Mouse (Mus musculus) spleen, adult 2 months (tissue): ENCODE measurements at regions not wholly inside any gene's neighbourhood (a gene's known extent, or its start where the extent isn't known, plus 50 kb on each side); places are given as distances from the start of the nearest gene placed in this dataset.
"Not testable (repeated sequence)": the region's sequence is repeated elsewhere in the genome, so short reads cannot be mapped to it uniquely, and the experiment has no call there.

ENCODE experiments used
- DNase-seq, 2 experiments: peaks; one replicate each; pipeline versions ENCODE4 v3.0.0 to v3.0.0-alpha.2; 2012 to 2021; ENCODE audit warnings: low spot score in 2 of 2, low read depth in 1 of 2
- H3K27ac ChIP-seq: fragments of 200-500 bp; 2 replicates; pipeline ENCODE4 v1.5.1; 2012; ENCODE audit warnings: low read length, inconsistent platforms; ENCODE audit not compliant: insufficient read depth
- H3K27me3 ChIP-seq: fragments of 200-500 bp; 2 replicates; pipeline ENCODE4 v1.6.1; 2012; ENCODE audit warnings: mild to moderate bottlenecking, moderate library complexity, low read length, inconsistent platforms; ENCODE audit not compliant: control insufficient read depth, insufficient read depth
- H3K36me3 ChIP-seq: fragments of 200-500 bp; 2 replicates; pipeline ENCODE4 v1.6.1; 2012; ENCODE audit warnings: mild to moderate bottlenecking, low read length, inconsistent platforms; ENCODE audit not compliant: control insufficient read depth, insufficient read depth
- H3K4me1 ChIP-seq: fragments of 200-500 bp; 2 replicates; pipeline ENCODE4 v1.6.1; 2011; ENCODE audit warnings: inconsistent platforms; ENCODE audit not compliant: control insufficient read depth, insufficient read depth, insufficient read length
- H3K4me3 ChIP-seq: fragments of 200-500 bp; 2 replicates; pipeline ENCODE4 v1.5.1; 2011; ENCODE audit warnings: mild to moderate bottlenecking, inconsistent platforms; ENCODE audit not compliant: insufficient read depth, insufficient read length; ENCODE audit errors: extremely low read depth
- CTCF ChIP-seq: fragments of 200-500 bp; IDR thresholded peaks from 2 replicates; pipeline ENCODE4 v1.5.1; 2011; ENCODE audit warnings: mild to moderate bottlenecking, inconsistent platforms; ENCODE audit not compliant: insufficient read depth, insufficient read length, insufficient replicate concordance; ENCODE audit errors: extremely low read depth
- POLR2A ChIP-seq: fragments of 200-500 bp; IDR thresholded peaks from 2 replicates; pipeline ENCODE4 v1.6.1; 2011; ENCODE audit warnings: low read depth, low read length, inconsistent platforms
- WGBS: fragments of 180-500 bp; shearing (Covaris S2); methylation state at CpG from one replicate; pipeline ENCODE4 v1.1.7; 2018; 5-methylcytosine and 5-hydroxymethylcytosine counted together

DNA sequence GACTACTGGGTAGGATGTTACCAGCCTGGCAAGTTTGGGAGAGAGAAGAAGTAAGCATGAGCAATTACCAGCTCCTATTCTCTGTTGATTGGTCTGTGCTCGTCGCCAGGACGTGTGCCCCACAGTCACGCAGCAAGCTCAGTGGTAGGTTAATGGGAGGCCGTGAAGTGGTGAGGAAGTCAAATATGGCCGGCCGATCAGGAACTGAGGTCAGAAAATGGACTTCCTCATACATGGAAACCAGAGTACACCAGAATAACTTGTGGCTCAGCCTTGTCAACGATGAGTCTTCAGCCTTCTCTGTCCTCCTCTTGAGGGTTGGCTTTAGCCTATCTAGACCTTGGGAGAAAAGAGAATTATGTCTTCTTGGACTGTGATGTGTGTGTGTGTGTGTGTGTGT is 250.3 kb downstream of the Pten start:
- no peak for DNase-seq
- Histone ChIP-seq H3K36me3 (no peaks in the 10 kb centered on the region), H3K27me3 (no peaks in the 10 kb centered on the region), H3K4me3 (no peak overlapping the region), H3K4me1 (no peaks in the 10 kb centered on the region), H3K27ac (no peak overlapping the region)
- WGBS, result 74% methylated on average over 8 of the region's 8 CpGs
- TF ChIP-seq POLR2A, result no peak
- no peak for TF ChIP-seq CTCF

DNA sequence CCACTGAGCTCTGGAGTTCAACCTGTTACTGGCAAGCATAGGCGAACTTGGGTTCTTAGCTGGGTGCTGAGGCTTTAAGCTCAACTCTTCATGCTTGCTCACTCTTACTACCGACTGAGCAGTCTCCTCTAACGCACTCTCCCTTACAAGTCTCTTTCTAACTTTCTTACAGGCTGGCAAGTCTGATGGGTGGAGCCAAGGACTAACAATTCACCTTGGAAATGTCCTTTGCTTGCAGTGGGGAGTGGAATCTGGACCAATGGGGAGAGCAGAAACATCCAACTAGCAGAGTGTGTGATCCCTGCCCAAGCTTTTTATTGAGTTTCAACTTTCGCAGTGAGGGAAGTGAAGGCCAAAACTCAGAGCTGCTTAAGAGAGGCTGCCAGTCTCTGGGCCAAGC is 250.8 kb downstream of the Pten start:
- Histone ChIP-seq H3K4me3 (no peak overlapping the region), H3K36me3 (no peaks in the 10 kb centered on the region), H3K4me1 (no peaks in the 10 kb centered on the region), H3K27ac (no peak overlapping the region), H3K27me3 (no peaks in the 10 kb centered on the region)
- WGBS, result 95% methylated on average over 4 of the region's 4 CpGs
- no peak for DNase-seq
- TF ChIP-seq POLR2A (no peak), CTCF (no peak)

DNA sequence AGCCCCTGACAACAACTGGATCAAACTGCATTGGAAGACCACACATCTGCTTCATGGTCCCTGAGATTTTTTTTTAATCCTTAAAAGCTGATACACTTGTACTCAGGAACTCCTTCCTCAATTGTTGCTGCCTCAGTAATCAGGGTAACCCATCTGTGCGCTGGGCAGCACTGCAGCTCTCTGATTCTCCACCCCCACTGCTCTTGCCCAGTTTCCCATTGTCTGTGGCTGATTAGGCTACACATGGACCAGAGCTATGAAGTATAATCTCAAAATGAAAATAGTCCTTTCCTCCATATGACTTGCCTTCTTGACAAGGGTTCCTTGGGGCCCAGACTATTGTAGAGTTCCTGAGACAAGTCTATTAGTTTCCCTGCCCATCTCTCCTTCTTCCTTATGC is 251.5 kb downstream of the Pten start:
- Histone ChIP-seq H3K4me3 (no peak overlapping the region), H3K27ac (no peak overlapping the region), H3K27me3 (no peaks in the 10 kb centered on the region), H3K36me3 (no peaks in the 10 kb centered on the region), H3K4me1 (no peaks in the 10 kb centered on the region)
- TF ChIP-seq CTCF, result no peak
- 76% methylated on average over 1 of the region's 1 CpGs for WGBS
- DNase-seq, result no peak

DNA sequence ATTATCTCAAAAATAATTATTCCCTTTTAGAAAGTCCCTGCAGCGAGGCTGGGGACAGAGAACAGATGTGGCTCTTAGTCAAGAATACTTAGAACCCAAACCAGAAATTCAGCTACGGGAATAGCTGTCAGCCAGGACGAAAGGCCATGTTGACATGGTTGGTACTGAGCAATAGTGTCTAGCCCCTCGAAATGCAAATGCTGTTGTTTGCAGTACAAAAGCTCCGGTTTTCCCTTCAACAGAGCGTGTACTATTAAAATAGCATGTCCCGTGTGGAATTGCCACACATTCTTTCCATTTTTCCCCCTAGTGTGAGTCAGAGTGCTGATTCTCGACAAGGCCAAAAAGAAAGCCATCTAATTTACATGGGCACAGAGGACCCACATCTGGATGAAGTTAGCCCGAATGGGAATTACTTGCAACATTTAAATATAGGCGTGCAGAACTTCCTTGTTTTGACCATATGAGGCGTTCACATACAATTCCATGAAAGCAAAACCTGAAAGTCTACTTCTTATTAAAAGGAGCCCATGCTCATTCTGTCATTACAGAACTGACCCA is 253.7 kb downstream of the Pten start:
- H3K36me3 ChIP-seq, result no peaks in the 10 kb centered on the region
- WGBS, result 93% methylated on average over 11 of the region's 11 CpGs
- no peak overlapping the region for H3K4me3 ChIP-seq
- DNase-seq, result no peak
- H3K27me3 ChIP-seq, result no peaks in the 10 kb centered on the region
- no peak overlapping the region for H3K27ac ChIP-seq
- TF ChIP-seq CTCF (no peak), POLR2A (no peak)
- H3K4me1 ChIP-seq, result no peaks in the 10 kb centered on the region

DNA sequence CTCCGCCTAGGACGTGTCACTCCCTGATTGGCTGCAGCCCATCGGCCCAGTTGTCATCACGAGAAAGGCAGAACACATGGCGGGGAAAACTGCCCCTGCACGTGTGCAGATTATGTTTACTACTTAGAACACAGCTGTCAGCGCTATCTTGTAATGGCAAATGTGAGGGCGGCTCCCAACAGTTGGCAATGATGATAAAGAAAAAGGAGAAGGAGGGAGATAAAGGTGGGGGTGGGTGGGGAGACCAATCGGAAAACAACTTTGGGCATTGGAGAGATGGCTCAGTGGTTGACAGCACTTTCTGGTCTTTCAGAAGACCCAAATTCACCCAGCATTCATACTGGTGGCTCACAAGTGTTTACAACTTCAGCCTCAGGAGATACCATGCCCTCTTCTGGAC is 257.6 kb downstream of the Pten start:
- H3K27me3 ChIP-seq, H3K4me1 ChIP-seq, H3K27ac ChIP-seq, H3K4me3 ChIP-seq, DNase-seq, H3K36me3 ChIP-seq: not testable (repeated sequence)
- 86% methylated on average over 9 of the region's 9 CpGs for WGBS

DNA sequence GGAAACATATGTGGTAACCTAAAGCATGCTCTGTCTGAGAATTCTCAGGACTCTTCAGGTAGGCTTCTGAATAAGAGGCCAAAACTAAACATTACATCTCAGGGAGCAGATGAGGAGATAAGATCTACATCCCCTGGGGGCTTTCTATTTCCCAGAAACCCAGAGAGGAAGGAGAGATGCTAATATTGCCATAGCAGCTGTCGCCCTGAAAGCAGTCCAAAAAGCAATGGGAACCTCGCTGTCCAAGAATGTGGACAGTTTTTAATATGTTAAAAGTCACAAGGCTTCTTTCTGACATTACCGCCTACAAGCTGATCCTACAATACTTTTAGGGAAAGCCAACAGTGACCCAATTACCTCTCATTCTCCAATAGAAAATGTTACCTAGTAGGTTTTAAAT is 263.9 kb downstream of the Pten start:
- Histone ChIP-seq H3K27ac (no peak overlapping the region), H3K27me3 (no peaks in the 10 kb centered on the region), H3K36me3 (no peaks in the 10 kb centered on the region), H3K4me1 (no peaks in the 10 kb centered on the region), H3K4me3 (no peak overlapping the region)
- no peak for DNase-seq
- TF ChIP-seq CTCF (no peak), POLR2A (no peak)
- 76% methylated on average over 3 of the region's 3 CpGs for WGBS

DNA sequence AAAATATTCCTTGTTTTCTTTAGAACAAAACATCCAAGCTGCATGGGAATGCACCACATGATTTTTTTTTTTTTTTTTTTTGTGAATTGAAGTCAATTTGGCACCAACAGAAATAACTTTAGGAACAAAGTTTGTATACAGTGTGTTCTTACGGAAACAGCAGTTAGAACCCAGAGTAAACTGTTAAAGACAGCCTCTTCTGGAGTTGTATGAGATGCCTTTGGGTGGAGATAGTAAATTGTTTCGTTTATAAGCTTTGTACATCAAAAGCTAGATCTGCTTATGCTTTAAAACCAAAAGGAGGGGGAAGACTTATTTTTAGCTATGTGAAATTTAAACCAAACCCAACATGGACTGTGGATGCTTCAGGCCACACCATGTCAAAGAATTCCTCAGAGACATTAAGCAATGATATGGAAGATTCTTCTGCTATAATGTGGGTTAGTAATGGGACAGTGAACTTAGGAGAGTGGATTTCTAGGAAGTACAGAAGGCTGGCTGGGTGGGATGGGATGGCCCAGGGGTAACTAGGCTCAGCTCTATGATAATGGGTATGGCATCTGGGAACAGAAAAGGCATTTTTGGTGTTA is 265.6 kb downstream of the Pten start:
- Histone ChIP-seq H3K27me3 (no peaks in the 10 kb centered on the region), H3K27ac (no peak overlapping the region), H3K4me3 (no peak overlapping the region), H3K4me1 (no peaks in the 10 kb centered on the region), H3K36me3 (no peaks in the 10 kb centered on the region)
- DNase-seq, result no peak
- WGBS, result 82% methylated on average over 2 of the region's 2 CpGs
- TF ChIP-seq POLR2A (no peak), CTCF (no peak)
